Mouse (Mus musculus) heart, postnatal 10 days (tissue): ENCODE results near the gene Rab5if. TPM values are rescaled to one million over a fixed set of nuclear protein-coding genes. Genes with fewer than 3 reads are reported as not detected.
"Not testable (repeated sequence)": the region's sequence is repeated elsewhere in the genome, so short reads cannot be mapped to it uniquely, and the experiment has no call there.

Source experiments
- DNase-seq, 2 experiments: peaks; one replicate each; pipeline ENCODE4 v3.0.0; 2021
- intact Hi-C: fragments of 180-260 bp; cut with DNase I; formaldehyde crosslinking; loops from one replicate; pipeline ENCODE4 v1.15.1; 2025
- total RNA-seq, 2 experiments: library from RNA; stranded (reverse); gene quantifications; 2 replicates each; pipeline ENCODE4 v1.2.3; 2021

The Rab5if gene
- total RNA-seq, 2 experiments from 2014 or later = 130 to 132 TPM

DNA sequence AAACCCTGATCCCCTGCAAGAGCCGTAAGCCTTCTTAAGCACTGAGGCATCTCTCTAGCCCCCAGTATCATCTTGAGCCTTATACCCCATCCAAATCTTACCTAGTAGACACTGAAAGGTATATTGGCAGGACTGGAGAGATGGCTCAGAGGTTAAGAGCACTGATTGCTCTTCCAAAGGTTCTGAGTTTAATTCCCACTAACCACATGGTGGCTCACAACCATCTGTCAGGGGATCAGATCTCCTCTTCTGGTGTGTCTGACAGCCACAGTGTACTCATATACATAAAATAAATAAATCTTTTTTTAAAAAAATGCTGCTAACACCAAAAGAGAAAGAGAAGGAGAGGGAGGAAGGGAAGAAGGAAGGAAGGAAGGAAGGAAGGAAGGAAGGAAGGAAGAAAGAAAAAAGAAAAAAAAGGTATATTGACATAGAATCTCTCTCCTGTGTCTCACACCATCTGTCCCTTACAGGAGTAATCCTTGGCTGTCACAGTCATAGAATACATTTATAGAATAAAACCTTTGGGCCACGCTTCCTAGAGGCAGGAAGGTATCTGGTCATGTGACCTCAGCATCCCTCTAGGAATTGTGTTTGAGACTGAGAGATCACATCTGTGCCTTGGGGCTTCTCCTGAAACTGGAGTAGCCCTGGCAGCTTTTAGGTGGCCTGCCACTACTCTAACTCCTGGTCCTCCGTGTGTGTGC lies 53.6 kb downstream of the Rab5if start:
- intact Hi-C loops = no loop called here
- no peak for DNase-seq

DNA sequence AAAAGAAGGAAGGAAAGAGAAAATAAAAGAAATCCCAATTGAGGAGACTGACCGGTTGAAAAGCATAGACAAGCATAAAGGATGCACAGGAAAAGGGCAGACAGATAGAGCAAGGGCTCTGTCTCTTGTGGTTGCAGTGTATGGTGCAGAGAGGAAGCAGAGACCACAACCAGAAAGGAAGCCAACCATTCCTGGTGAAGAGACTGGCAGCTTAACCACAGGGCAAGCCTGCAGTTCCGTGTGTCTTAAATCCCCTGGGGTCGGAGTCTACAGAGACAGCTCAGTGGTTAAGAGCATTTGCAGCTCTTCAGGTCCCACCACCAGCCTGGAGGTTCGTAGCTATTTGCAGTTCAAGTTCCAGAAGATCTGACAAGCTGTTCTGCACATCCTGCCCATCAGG lies 55.6 kb downstream of the Rab5if start:
- intact Hi-C loops = no loop called here
- DNase-seq = no peak

DNA sequence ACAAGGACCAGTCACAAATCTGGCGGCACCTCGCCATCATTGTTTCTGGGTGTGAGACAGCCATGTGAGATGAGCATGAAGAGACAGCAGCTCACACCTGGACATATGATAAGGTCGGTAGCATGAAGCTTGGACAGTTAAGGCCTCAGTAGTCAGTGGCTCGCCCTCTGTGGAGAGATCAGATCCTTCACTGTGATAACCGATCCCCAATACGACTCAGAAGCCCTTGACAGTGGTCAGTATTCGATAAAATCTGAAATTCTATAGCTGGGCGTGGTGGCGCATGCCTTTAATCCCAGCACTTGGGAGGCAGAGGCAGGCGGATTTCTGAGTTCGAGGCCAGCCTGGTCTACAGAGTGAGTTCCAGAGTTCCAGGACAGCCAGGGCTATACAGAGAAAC lies 56.3 kb downstream of the Rab5if start:
- DNase-seq, intact Hi-C loops: not testable (repeated sequence)

DNA sequence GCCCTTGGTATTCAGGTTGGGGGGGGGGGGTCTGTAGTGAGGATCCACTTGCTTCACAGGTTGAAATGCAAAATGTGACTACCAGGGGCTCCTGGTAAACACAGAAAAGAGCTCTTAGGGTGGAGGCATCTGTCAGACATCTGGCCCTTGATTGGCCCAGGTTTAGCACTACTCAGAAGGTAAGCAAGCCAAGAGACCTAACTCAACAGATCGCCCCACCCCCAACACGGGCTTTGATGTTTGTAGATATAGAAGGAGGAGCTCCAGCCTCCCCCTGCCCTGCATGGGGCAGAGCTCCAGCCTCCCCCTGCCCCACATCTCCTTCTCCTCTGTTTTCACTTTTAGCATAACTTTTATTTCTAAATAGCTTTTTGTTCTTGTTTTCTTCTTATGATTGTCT lies 56.9 kb downstream of the Rab5if start:
- no peak for DNase-seq
- intact Hi-C loops = no loop called here

DNA sequence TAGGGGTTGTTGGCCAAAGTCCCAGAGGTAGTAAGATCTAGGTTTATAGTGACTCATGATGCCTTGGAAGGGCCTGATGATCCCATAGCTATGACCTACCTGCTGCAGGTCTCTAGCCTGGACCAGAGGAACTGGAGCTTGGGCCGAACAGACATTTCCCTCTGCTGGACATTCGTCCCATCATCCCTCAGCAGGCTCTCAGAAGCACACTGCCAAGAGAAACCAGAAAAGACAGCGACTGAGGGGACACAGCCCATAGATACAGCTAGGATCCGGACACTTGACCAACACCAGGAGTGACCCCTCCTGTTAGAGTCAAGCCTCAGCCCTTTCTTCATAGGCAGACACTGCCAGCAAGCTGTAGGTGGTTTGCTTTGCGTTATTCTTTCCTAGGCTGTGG lies 60.1 kb downstream of the Rab5if start:
- intact Hi-C loops = no loop called here
- no peak for DNase-seq

Other genes starting within 250 kb of the Rab5if start
- gene Dlgap4, start 249.4 kb upstream of the Rab5if start, total RNA-seq = 10 to 100 TPM; 45.2 to 46.7 TPM
- gene Myl9, start 87.7 kb upstream of the Rab5if start, total RNA-seq = 100 to 1,000 TPM; 391 to 523 TPM
- gene Tgif2, start 23.1 kb upstream of the Rab5if start, total RNA-seq = 1 to 10 TPM; 5.0 to 7.3 TPM
- gene 4930518I15Rik, start 5.2 kb upstream of the Rab5if start, total RNA-seq = 1 to 10 TPM; 1.1 to 1.2 TPM
- under 1 TPM in 1 of 2 experiments, not detected in 1; 0.10 TPM for gene Sla2, start 24.1 kb downstream of the Rab5if start, total RNA-seq
- gene Ndrg3, start 128.9 kb downstream of the Rab5if start, total RNA-seq = 10 to 100 TPM; 25.9 to 26.5 TPM
- gene Dsn1, start 144.0 kb downstream of the Rab5if start, total RNA-seq = 10 to 100 TPM in 1 of 2 experiments, 1 to 10 TPM in 1; 7.7 to 10.5 TPM
- gene Soga1, start 216.1 kb downstream of the Rab5if start, total RNA-seq = 10 to 100 TPM; 33.3 to 34.6 TPM
- gene Tldc2, start 223.9 kb downstream of the Rab5if start, total RNA-seq = not detected